Mouse (Mus musculus): ENCODE results near the gene Sidt1. TPM values are rescaled to one million over a fixed set of nuclear protein-coding genes. Genes with fewer than 3 reads are reported as not detected.

Sidt1 gene
- 0.01 TPM in 1 of 2 replicates, not detected in the other for polyA plus RNA-seq (2012; rRNA removed)

DNA sequence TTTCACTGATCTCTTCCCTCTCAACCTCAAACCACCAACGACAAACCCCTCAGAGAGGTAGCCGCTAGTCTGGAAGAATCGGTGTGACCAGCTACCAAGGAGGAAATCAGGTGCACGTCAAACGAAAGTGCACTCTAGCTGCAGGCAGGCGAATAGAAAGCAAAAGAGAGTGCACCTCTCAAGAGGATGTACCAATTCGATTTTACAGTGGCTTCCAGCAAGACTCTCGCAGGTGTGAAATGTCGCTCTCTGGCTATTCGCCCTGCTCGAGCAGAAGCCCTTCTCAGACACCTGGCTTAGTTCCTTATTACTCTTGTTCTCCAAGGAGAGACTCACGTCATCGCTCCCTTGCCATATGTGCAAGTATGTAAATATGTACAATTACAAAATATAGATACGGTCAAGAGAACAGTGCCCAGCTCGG is at the start of gene Sidt1:
Gene Sidt1 (minus strand): TSS at position 336 of the 424 bp plus-strand sequence.

GRCm38 (mm10) chr16:44347071-44347901 is 14.3 kb upstream of the Sidt1 start, which contains the start of gene Spice1:
Gene Spice1, plus strand, starts transcription at chr16:44347121.

Other genes starting within 250 kb of the Sidt1 start
- 11.7 and 14.3 TPM in 2 replicates for gene Atp6v1a, start 193.5 kb downstream of the Sidt1 start, polyA plus RNA-seq (2012; rRNA removed)
- 22.0 and 24.9 TPM in 2 replicates for gene Naa50, start 193.4 kb downstream of the Sidt1 start, polyA plus RNA-seq (2012; rRNA removed)
- 3.7 and 4.7 TPM in 2 replicates for gene Usf3, start 159.9 kb downstream of the Sidt1 start, polyA plus RNA-seq (2012; rRNA removed)
- 6.8 and 8.8 TPM in 2 replicates for gene Spice1, start 13.9 kb upstream of the Sidt1 start, polyA plus RNA-seq (2012; rRNA removed)
- gene Cfap44, start 61.6 kb upstream of the Sidt1 start, polyA plus RNA-seq (2012; rRNA removed): 0.51 and 0.59 TPM in 2 replicates
- gene Boc, start 225.7 kb upstream of the Sidt1 start, polyA plus RNA-seq (2012; rRNA removed): 0.20 and 0.38 TPM in 2 replicates

All from liver, embryonic 14 days (tissue).